Mouse (Mus musculus) adrenal gland, postnatal 10 days (tissue): ENCODE measurements at regions not wholly inside any gene's neighbourhood (a gene's known extent, or its start where the extent isn't known, plus 50 kb on each side); places are given as distances from the start of the nearest gene placed in this dataset.

Experiments
- DNase-seq: peaks from one replicate; pipeline ENCODE4 v3.0.0; 2021; ENCODE audit warnings: mixed read lengths

DNA sequence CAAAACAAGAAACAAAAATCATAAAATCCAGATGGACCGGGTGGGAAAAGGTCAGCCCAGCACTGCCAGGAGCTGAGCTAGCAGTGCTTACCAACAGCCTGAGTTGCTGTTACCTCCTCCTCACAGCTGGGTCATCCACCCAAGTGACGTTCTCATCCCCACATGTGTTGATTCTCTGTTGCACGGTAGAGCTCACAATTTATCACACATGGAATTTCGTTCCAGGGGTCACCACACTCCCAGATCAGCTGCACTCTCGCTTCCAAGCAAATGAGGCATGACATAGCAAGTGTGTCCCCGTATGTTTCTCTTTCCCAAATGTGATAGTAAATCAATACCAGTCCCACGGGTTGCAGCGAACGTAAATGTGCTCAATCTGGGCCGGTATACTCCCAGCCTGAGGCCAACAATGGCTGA, 445.1 kb upstream of the Mctp2 start:
- no peak for DNase-seq

DNA sequence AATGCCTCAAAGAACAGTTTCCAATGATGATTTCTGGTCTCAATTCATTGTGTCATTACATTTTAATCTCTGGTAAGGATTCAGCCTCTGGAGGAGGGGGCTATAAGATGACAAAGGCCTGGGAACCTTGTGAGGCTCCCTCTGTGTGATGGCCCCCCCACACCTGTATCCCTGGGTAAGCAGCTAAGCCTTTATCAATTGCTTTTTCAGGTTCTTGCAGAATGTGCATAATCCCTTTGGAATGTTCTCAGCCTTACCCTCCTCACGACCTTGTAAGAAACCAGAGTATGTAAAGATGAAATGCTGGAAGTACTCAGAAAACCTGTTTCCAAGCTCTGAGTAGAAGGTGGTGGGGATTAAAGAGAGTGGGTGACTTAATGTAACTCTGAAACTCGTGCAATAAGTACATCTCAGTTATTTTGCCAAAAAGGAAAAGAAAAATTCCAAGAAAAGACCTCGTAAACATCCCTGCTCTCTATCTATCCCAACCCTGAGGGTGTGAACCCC, 446.7 kb upstream of the Mctp2 start:
- DNase-seq: no peak

DNA sequence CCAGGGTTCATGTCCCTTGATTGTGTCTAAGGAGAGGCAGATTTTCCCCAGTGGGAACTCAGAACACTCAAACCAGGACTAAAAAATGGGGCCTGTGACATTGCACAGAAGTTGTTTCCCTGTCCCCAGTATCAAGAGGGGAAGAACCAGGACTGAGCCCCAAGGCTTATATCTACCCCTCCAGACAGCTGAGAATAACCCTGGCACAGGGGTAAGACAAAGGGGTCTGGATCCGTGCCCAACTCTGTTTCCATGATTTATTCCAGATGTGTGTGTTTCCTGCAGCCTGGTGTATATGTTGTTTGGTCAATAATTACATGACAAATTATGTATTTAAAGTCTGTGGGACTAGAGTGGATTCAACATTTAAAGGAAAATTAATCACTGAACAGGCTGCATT, 456.3 kb upstream of the Mctp2 start:
- no peak for DNase-seq

DNA sequence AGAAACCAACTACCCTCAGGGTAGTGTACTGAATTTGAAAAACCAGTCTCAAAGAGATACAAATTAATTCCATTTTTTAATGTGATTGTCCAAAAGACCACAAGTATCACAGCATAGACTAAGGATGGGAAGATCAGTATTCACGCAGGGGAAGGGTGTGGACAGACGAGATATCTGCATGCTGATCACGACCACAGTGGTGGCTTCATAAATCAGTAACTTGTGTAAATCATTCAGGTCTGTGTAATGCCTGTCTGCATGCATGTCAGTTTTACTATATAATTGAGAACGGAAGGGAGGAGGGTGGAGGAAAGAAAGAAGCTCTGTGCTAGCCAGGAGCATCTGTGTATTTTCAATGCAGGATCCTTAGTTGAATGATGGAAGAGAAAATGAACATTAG, 462.3 kb upstream of the Mctp2 start:
- no peak for DNase-seq

DNA sequence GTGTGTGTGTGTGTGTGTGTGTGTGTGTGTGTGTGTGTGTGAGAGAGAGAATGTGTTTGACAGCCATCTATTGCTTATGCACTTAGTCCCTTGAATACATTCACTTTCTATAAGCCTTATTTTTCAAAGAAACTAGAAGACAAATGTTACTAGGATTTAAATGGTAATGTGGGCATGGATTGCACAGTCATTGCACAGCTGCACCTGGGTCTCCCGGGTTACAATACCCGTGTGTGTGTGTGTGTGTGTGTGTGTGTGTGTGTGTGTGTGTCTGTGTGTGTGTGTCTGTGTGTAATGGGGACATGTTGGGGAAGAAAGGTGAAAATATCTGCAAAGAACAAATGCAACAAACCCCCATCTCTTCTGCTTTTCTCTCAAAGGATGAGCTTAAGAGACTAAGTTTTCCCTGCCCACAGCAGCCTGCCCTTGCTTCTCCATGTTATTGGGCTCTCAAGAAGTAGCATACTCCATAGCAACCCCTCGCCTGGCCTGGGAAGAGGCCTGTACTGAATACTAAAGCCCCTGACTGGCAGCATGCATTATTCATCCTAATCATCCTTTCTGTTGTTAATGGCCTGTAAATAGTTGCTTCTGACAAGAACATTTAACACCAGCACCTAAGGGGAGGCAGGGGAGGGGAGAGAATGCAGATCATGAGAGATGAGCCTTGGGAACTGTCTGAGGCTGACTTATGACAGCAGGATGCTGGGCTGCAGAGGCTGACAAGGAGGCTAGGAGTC, 467.8 kb upstream of the Mctp2 start:
- no peak for DNase-seq

DNA sequence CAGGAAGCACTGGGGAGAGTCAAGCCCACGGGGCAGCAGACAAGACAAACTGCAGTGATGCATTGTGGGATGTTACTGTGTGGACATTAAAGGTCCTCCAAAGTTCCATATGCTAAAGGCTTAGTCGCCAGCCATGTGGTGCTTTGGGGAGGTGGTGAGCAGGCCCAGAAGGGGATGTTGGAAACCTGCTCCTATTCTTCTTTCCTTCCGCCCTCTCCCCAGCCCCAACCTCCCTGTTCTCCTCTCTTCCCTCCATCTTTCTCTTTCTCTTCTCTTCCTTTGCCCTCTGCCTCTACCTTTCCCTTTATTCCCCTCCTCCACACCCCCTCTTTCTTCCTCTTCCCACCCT, 468.3 kb upstream of the Mctp2 start:
- no peak for DNase-seq

DNA sequence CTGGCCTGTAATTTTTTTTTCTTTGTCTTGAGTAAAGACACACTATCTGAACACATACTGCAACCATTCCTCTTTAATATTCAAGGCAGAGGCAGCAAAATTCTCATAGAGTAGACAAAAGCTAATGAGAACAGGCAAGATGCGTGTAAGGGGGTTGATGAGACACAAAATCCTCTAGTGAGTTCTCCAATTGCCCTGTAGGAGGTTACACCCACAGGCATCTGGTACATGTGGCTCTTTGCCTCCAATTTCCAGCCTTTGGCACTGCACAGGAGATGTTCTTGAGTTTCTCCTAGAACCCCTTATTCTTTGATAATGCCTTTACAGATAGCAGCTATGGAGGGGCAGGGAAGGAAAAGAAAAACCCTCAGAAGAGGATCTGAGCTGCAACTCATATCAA, 480.9 kb upstream of the Mctp2 start:
- DNase-seq: no peak

DNA sequence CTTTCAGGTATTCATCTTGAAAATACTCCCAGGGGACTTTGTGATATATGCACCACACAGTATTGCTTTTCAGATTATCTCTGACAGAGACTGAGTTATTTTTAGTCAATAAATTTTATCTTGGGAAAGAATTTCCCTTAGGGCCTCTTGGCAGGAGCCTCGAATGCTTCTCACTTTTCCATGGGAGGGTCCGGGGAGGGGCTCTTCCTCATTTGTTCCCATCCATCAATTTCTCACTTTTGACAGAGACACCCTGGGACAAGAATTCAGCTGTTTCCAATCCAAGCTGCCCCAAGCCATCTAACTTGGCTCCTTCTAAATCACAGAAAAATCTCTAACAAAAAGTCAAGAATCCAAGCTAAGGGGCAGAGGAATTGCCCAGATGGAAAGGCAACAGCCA, 481.9 kb upstream of the Mctp2 start:
- DNase-seq: no peak

DNA sequence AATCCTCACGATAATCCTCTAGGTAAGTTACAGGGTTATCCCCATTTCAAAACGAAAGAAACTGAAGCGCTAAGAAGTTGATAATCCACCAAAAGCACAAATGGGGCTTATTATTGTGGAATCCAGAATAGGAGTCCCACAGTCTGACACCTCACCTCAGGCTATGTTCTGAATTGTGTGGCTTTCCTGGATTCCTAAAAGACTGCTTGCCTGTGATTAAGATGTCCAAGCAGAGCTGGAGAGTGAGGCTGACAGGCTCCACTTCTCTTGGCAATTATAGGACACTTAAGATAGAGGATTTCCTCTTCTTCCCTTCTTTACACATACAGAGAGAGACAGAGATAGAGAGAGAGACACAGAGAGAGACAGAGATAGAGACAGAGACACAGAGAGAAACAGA, 515.7 kb upstream of the Mctp2 start:
- no peak for DNase-seq

DNA sequence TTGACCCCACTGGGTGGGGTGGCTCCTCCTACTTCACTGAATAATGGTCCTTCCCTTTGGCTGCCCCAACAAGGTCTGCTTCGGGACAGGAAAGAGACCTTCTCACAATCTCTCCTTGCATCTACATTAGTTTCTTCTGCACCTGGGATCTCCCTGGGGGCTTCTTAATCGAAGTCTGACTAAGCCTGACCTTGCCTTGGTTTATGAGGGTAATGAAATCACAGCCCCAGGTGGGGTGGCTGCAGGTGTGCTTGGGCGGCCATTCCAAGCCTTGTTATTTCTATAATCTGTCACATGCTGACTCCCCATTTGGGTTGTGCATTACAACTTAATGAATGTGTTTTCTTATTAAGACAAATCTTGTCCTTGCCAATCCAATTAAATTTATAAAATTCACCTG, 520.2 kb upstream of the Mctp2 start:
- DNase-seq: no peak

DNA sequence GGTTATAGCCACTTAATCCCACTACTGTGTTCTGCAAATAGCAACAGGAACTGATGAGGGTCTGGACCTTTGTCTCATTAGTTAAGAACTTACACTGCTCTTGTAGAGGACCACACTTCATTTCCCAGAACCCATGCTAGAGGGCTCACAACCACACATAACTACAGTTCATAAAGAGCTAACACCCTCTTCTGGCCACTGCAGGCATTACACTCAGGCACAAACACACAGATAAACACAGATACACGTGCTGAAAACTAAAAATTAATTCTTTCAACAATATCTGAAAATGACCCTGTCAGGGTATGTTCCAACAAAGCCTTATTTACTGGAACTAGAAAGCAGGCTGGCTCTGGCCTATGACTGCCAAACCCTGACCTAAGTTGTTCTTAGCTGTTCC, 529.0 kb upstream of the Mctp2 start:
- DNase-seq: no peak

DNA sequence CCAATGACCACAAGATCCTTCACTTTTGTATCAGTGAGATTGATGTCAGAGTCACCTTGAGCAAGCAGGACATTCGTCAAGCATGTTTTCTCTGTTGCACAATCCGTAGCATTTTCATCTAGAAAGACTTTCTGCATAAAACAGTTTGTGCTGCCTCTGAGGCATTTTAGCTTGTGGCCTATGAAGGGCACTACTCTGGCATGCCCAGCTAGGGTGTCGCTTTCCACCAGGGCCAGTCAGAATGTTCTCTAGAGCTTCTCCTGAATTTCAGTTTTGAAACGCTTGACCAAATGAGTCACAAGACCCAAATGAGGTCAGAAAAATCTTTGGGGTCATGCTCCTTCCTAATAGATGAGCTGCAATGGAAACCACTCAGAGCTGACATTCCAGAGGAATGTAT, 529.6 kb upstream of the Mctp2 start:
- DNase-seq: peak; percentile 26

DNA sequence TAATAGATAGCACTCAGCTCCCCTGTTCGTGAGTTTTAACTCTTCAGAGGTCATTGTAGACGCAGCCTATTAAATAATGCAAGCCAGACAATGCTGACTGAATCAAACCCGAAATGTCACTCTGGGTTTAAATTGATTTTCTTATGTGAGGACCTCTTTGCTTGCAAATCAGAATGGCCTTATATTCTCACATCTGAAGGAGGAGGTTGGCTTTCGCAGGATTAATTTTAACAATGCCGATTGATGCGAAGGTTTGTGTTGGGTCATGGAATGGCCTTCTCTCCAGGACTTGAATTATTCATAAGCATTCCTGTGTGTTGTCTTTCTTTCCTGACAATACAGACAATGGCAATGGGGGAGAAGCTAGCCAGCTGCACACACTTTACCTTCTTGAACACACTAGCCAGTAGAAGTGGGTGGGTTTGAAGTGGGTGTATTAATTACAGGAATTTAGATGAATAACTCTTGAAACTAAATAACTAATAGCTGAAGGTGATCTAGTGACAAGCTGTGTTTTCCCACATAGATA, 530.1 kb upstream of the Mctp2 start:
- DNase-seq: no peak

DNA sequence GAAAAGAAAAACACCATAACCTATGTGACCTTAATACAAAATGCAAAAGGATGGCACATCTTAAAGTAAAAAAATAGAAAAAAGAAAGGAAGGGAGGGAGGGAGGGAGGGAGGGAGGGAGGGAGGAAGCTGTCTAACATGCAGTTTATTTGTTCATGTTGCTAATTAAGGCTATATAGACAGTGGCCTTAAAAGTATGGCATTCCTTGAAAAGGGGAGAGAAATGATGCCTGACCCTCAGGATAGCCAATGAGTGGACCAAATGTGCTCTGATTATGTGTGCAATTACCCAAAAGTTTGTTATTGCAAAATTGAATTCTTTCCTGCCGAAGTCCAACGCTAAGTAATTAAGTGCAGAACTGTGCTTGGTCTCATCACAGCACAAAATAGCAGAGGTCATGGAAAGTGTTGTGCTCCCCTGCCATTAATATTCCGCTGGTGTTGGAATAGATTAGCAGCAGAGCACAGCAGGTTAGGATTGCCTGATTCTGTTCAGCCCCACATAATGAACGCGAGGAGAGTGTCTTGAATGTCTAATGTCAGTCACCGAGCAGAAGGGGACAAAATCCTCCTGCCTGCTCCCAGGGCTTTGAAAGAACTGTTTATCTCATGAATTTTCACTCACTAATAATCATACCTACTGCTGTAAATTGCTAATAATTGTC, 531.7 kb upstream of the Mctp2 start:
- DNase-seq: no peak

DNA sequence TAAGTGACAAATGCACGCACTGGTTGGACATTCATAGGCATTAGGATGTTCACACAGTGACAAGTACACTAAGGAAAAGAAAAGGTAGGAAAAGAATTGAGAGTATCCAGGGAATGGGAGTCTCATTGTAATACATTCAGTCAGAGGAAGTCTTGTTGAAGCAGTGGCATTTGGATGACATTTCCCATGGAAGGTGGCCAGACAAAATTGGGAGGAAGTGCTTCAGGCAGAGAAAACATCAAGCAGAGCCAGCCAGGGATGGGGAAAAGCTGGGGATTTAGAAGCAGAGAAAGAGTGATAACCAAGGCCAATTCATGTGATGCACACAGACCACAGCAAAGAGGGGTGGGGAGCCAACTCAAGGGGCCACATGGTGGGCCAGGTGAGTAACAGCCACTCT, 524.0 kb upstream of the Rgma start:
- no peak for DNase-seq

DNA sequence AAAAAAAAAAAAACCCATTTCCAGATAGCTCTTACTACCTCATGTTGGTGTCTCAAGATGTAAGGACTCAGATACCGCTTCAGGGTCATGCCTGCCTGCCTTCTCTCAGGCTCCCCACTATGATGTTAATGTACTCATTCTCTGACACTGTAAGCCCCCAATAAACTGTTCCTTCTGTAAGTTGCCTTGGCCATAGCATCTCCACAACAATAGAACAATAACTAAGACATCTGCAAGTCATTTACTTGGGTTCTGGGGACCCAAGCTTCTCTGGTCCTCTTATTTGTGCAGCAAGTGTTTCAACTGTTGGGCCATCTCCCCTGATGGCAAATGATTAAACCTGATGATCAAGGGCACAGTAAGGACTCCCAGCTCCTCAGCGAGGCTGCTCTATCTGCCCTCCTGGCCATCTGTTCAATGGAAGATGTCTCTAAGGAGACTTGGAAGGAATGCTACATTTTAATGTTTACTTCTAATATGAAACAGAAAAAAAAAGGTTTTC, 520.8 kb upstream of the Rgma start:
- no peak for DNase-seq

DNA sequence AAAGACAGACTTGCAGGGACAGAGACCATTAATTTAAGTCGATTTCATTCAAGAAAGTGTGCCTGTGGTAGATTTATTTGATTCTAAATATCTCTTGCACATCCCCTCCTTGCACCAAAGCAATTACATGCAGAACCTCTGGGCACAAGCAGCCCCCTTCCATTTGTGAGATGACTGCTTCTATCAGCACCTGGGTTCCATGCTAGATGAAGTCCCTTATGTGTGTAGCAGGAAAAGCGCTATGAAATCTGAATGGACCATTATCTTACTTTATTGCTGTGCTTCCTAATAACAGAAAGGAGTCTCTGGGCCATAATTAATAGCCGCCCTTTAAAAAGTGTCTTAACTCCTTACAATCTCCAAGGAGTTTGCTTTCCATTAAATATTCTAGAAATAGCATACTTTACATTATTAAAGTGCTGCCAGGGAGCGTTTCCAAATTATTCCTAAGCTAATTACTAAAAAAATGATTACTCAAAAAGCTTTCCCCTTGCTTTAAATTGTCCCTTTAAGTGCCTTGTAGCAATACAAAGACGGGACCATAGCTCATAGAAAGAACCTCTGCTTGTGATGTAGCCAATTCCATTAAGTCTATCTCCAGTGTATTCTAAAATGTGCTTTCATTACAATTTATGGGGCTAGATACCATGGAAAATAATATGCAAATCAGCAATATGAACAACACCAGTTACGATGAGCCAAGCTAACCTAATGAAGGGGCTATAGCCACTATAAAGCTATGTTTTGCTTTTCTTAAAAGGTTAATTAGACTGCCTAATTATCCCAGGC, 508.1 kb upstream of the Rgma start:
- no peak for DNase-seq

DNA sequence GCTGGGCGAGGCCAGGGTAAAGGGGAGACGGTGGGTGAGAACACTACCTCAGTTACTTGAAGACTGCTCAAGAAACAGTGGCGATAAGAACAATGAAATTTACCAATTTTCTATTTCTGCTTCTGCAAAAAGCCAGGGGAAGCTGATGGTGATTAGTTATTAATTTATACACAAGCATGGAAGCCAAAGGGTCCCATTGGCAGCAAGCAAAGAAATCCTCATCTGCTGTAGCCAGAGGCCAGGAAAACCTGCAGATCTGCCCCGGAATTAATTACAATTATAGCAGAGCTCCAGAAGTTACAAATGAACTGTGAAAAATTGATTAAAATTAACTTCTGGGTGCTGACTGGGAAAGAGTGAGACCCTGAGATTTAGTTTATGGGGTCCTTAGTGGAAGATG, 506.2 kb upstream of the Rgma start:
- DNase-seq: no peak

DNA sequence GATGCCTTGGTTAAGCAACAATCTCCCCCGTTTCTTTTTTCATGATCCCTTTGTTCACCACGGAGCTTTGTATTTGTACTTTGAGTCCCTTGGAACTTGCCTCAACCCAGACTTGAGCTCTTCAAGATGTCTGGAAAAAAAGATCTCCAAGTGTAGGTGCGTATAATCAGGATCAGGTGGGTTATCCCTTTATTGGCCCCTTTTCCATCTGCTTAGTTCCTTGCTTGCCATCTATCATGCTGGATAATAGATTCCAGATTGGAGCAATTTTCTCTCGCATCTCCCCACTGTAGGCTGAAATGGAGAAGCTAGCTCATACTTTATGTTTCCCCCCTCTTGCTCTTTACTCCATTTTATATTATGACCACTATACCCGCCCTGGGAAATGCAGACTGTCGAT, 474.5 kb upstream of the Rgma start:
- DNase-seq: no peak

DNA sequence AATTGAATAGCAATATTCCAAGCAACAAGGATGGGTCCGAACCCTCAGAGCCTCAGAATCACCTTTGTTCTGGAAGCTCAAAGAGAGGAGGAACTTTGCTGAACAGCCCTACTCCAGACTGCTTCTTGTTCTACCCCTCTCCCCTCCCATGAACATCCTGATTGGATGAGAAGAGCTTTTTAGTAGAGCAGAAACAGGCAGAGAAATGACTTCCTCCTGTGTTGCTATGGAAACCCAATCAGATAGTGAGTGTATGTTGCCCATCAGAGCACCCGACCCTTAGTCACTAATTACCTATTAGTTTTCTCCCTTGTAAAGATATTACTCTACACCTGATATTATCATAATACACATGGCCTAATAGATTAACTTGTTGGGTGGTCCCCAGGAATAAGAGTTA, 469.4 kb upstream of the Rgma start:
- no peak for DNase-seq

DNA sequence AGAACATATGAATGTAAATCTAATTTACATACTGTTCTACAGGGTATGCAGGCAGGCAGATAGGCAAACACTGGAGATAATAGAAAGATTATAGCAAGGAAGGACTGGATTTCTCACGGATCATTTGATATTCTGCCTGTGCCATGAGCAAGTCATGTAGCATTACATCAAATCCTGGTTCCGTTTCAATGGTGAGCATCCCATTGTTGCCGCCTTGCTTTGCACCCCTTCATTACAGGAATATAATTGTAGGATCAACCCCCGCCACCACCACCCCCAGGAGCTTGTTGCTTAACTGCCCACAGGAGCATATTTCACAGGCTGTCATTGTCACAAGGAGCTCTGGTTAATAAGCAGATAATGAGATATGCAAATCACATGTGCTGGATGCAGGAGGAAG, 468.8 kb upstream of the Rgma start:
- no peak for DNase-seq

DNA sequence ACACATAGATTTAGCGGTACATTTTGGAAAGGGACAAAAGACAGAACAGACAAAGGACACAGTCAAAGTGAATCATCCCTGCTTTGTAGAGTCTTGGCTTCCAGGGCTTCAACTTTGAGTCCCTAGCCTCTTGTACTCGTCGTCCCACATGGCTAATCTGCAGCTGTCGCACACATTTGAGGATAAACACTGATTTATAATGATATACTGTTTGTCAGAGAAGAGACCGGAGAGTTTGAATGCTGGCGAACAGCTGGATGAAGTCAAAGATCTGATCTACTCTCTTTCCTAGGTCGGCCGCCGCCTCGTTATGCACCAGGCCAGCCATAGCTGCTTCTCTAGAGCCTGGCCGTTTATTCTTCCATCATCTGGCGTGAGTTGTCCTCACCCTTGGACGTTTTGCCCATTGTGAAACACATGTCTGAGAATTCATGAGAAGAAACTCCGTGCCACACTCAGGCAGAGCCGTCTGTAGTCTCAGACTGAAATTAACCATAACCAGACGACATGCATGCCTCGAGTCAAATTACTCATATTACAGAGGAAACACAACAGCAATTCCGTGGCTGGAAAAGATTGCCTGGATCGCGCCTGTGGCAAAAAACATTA, 448.4 kb upstream of the Rgma start:
- DNase-seq: no peak

DNA sequence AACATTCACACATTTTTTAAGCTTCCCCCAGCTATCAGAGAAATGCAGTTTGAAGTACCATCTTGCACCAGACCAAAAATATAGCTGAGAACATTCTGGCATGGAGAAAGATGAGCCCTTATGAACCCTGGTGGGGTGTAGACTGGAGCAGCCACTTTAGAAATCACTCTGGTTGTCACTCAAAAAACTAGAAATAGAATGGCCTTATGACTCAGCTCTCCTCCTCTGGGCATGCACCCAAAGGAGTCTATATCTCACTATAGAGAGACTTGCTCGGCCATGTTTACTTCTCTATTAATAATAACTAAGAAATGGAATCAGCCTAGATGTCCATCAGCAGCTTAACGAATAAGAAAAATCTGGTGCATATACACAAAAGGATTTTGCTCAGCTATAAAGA, 436.5 kb upstream of the Rgma start:
- no peak for DNase-seq
